24 mouse cellular contexts compared by ENCODE assay signal in the genomic region with DNA sequence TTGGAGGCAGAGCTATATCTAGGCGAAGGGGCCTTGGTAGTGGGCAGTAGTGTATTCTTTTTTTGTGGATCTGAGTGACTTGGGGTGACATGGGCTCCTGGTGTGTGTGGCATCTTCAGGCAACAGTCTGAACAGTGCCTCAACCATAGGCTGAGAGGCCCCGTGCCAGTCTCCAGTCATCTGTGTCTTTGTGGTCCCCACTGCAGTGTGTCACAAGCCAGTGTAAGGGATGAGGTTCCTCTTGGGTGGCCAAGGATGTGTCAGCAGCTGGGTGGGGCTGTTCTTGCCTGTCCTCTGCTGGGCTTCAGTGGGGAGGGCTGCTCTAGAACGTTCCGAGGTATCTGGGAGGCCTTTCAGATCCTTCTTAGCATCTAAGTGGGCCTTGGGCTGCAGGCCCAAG. TPM values are rescaled to one million over a fixed set of nuclear protein-coding genes. Genes with fewer than 3 reads are reported as not detected.
A peak's percentile ranks its signal among the peaks of the same experiment; 100 is the strongest.
DNase-seq lines count a peak whose midpoint lies in the region; ATAC-seq and TF ChIP-seq lines count a peak whose summit lies in the region.
"Had no signal": no experiment of that assay in that cellular context is flagged by ENCODE, and none has a peak within 500 bp of the region (broad histone marks: within the 10 kb centered on the region; RNA-seq: fewer than 3 reads in every experiment).

No protein-coding gene starts in this region.

- H3K27me3 ChIP-seq in lung, postnatal 0 days (replicated peaks; ENCODE audit: insufficient read depth, low read length) = peaks cover 3% of the 10 kb centered on the region; the same call in 1 of the 2 replicates
- H3K27me3 ChIP-seq in CH12.LX (replicated peaks) = no peaks in the 10 kb centered on the region

- no peak for TF ChIP-seq POLR2A in CH12.LX (IDR thresholded peaks at IDR 0.05; ENCODE audit: low read depth, low read length)

- H3K27ac ChIP-seq in lung, postnatal 0 days (ENCODE audit: low read length) = no peak overlapping the region
- H3K27ac ChIP-seq in CH12.LX (ENCODE audit: insufficient read depth, low read depth) = peak overlapping the region; percentile 15; the same call in 1 of the 2 replicates
- H3K27ac ChIP-seq: heart, embryonic 13.5 days; macrophage had no signal

- no peak for TF ChIP-seq RAD21 in CH12.LX (IDR thresholded peaks at IDR 0.05; ENCODE audit: low read depth, low read length)

- TF ChIP-seq CTCF in lung, postnatal 0 days (IDR thresholded peaks at IDR 0.05) = no peak
- TF ChIP-seq CTCF in CH12.LX (conservative IDR thresholded peaks at IDR 0.05 in 1 of 2, IDR thresholded peaks at IDR 0.05 in 1 of 2; ENCODE audit: low read depth in 2 of 2, low read length in 2 of 2) = no peak

- H3K4me2 ChIP-seq in lung, postnatal 0 days (replicated peaks; ENCODE audit: low read depth, low read length) = no peak overlapping the region
- H3K4me2 ChIP-seq in CH12.LX (ENCODE audit: insufficient read depth, low read depth, poor library complexity, severe bottlenecking) = no peak overlapping the region

- dilution Hi-C loops in CH12.LX (cut with MboI; ENCODE audit: extremely low pct_ligation_motif_present, extremely low pct_unique_long_range_greater_than_20kb, low sequenced_read_pairs) = no loop called here

- H3K4me3 ChIP-seq in lung, postnatal 0 days (ENCODE audit: low read depth, low read length) = no peak overlapping the region
- peak overlapping the region in 2 of 3 experiments; percentile 39 to 64 for H3K4me3 ChIP-seq in CH12.LX (replicated peaks in 1 of 3; ENCODE audit: low read depth in 2 of 3, low read length in 2 of 3, poor library complexity in 1 of 3)

- H3K79me2 ChIP-seq in CH12.LX (replicated peaks; ENCODE audit: control insufficient read depth, extremely low read depth, insufficient read depth, poor library complexity, severe bottlenecking) = no peaks in the 10 kb centered on the region

- TF ChIP-seq EP300 in lung, postnatal 0 days (IDR thresholded peaks at IDR 0.05) = no peak
- TF ChIP-seq EP300 in CH12.LX (IDR thresholded peaks at IDR 0.05; ENCODE audit: low read length) = no peak

- no peaks in the 10 kb centered on the region for H3K9me3 ChIP-seq in lung, postnatal 0 days (ENCODE audit: low read length)
- no peaks in the 10 kb centered on the region for H3K9me3 ChIP-seq in CH12.LX (replicated peaks; ENCODE audit: low read length)
- H3K9me3 ChIP-seq: heart, embryonic 13.5 days had no signal

- H3K9ac ChIP-seq in lung, postnatal 0 days (replicated peaks; ENCODE audit: low read depth) = no peak overlapping the region
- H3K9ac ChIP-seq in CH12.LX (ENCODE audit: insufficient read depth, low read depth) = peak overlapping the region; percentile 43; the same call in 1 of the 2 replicates
- H3K9ac ChIP-seq: heart, embryonic 13.5 days had no signal

- 87% methylated on average over 4 of the region's 4 CpGs for WGBS in lung, postnatal 0 days

- DNase-seq in gastrocnemius, postnatal 10 days = peak; percentile 3
- no peak for DNase-seq in gastrocnemius, adult 8-10 months (ENCODE audit: low spot score in 2 of 2)
- peak; percentile 40 for DNase-seq in lung, postnatal 36 days
- no peak for DNase-seq in lung, postnatal 0 days (ENCODE audit: low spot score)
- peak; percentile 76 for DNase-seq in CH12.LX (ENCODE audit: extremely low read depth)
- DNase-seq in ovary, postnatal 14 days (ENCODE audit: low spot score) = no peak
- no peak for DNase-seq in right cerebral cortex, postnatal 25 days
- DNase-seq: adrenal gland, postnatal 25 days; cerebellum, adult 8-10 months; kidney, adult 2 months; kidney, postnatal 14 days; lung, adult 2 months; midbrain, embryonic 14.5 days; thymus, adult 18-20 months had no signal

- no peak for ATAC-seq in lung, postnatal 0 days
- ATAC-seq in monocyte, adult 5-6 weeks (replicated peaks; ENCODE audit: insufficient number of reproducible peaks, low FRiP score, low TSS enrichment, poor library complexity, severe bottlenecking) = peak; percentile 85

- H3K4me1 ChIP-seq in lung, postnatal 0 days (ENCODE audit: insufficient read depth, low read depth, low read length) = no peaks in the 10 kb centered on the region; the same call in 1 of the 2 replicates
- H3K4me1 ChIP-seq in CH12.LX (ENCODE audit: control insufficient read depth in 1 of 2, insufficient read depth in 2 of 2) = peaks cover 22 to 33% of the 10 kb centered on the region in 2 experiments

- in situ Hi-C loops in CH12.LX (cut with MboI; ENCODE audit: low pct_ligation_motif_present, low pct_unique_long_range_greater_than_20kb, low sequenced_read_pairs) = no loop called here

- H3K36me3 ChIP-seq in lung, postnatal 0 days (ENCODE audit: insufficient read depth, low read length) = no peaks in the 10 kb centered on the region
- no peaks in the 10 kb centered on the region for H3K36me3 ChIP-seq in CH12.LX (replicated peaks in 1 of 2; ENCODE audit: control insufficient read depth in 1 of 2, insufficient read depth in 1 of 2, low read length in 1 of 2)
- H3K36me3 ChIP-seq: heart, embryonic 13.5 days had no signal

TF ChIP-seq in CH12.LX, 34 proteins besides CTCF, POLR2A, EP300 and RAD21:
- no peak for TF ChIP-seq JUND (conservative IDR thresholded peaks at IDR 0.05; ENCODE audit: low read depth, low read length)
- no peak for TF ChIP-seq HCFC1 (IDR thresholded peaks at IDR 0.05; ENCODE audit: low read depth, low read length)
- no peak for TF ChIP-seq MAX (IDR thresholded peaks at IDR 0.05; ENCODE audit: low read length)
- no peak for TF ChIP-seq MYC (IDR thresholded peaks at IDR 0.05; ENCODE audit: low read depth, low read length)
- no peak for TF ChIP-seq ZKSCAN1 (IDR thresholded peaks at IDR 0.05; ENCODE audit: borderline replicate concordance, low read depth, low read length)
- TF ChIP-seq ZMIZ1 (IDR thresholded peaks at IDR 0.05; ENCODE audit: low read depth, low read length) = no peak
- no peak for TF ChIP-seq KAT2A (IDR thresholded peaks at IDR 0.05; ENCODE audit: insufficient replicate concordance, low read length)
- TF ChIP-seq E2F4 (IDR thresholded peaks at IDR 0.05; ENCODE audit: insufficient replicate concordance, low read depth, low read length) = no peak
- no peak for TF ChIP-seq TCF12 (IDR thresholded peaks at IDR 0.05; ENCODE audit: low read depth, low read length)
- no peak for TF ChIP-seq JUN (IDR thresholded peaks at IDR 0.05; ENCODE audit: insufficient read depth, low read depth, low read length)
- TF ChIP-seq ETS1 (conservative IDR thresholded peaks at IDR 0.05; ENCODE audit: low read depth, low read length) = peak; percentile 59
- 0 out of 2 replicates have a peak, but pooled peaks have one; percentile 2 for TF ChIP-seq SMC3 (IDR thresholded peaks at IDR 0.05; ENCODE audit: low read depth, low read length)
- no peak for TF ChIP-seq NELFE (IDR thresholded peaks at IDR 0.05; ENCODE audit: low read depth, low read length)
- no peak for TF ChIP-seq USF2 (conservative IDR thresholded peaks at IDR 0.05; ENCODE audit: low read depth, low read length)
- TF ChIP-seq BHLHE40 (IDR thresholded peaks at IDR 0.05; ENCODE audit: low read depth, low read length) = peak; percentile 82

RNA-seq across cellular contexts. Expression of gene Pde4c, which starts 7.4 kb away (rescaled TPM):
- total RNA-seq in gastrocnemius, postnatal 10 days (2021) = 1 to 10 TPM; 2.5 to 3.0 TPM
- 1 to 10 TPM in 2 of 4 experiments, under 1 TPM in 2; 0.65 to 2.3 (median 1.1) TPM for total RNA-seq in gastrocnemius, adult 8-10 months (2022)
- polyA plus RNA-seq in lung, postnatal 0 days (2015; fragmentation: Nextera tagmentation; extraction: Ambion mirVana) = 0.93 and 2.0 TPM in 2 replicates
- total RNA-seq in CH12.LX (2012; rRNA removed) = 3.8 and 4.7 TPM in 2 replicates
- 2.3 and 3.1 TPM in 2 replicates for total RNA-seq in CH12.LX (2014; rRNA removed)
- 6.5 TPM in 2 replicates for polyA plus RNA-seq in CH12.LX (2012; ENCODE audit: insufficient read length, low read depth)
- 0.10 to 0.19 TPM in 2 of 3 replicates, not detected in the other for total RNA-seq in monocyte, adult 5-6 weeks (2017)
- polyA plus RNA-seq: heart, embryonic 13.5 days; macrophage had no signal

RNA-seq across cellular contexts. Expression of gene Gm3336, which starts 12.6 kb away (rescaled TPM):
- not detected for total RNA-seq in gastrocnemius, postnatal 10 days (2021)
- not detected for total RNA-seq in gastrocnemius, adult 8-10 months (2022)
- polyA plus RNA-seq in lung, postnatal 0 days (2015; fragmentation: Nextera tagmentation; extraction: Ambion mirVana) = 0.50 and 0.54 TPM in 2 replicates
- 0.25 and 0.34 TPM in 2 replicates for total RNA-seq in CH12.LX (2012; rRNA removed)
- total RNA-seq in CH12.LX (2014; rRNA removed) = 0.31 TPM in 1 of 2 replicates, not detected in the other
- 0.49 and 0.89 TPM in 2 replicates for polyA plus RNA-seq in CH12.LX (2012; ENCODE audit: insufficient read length, low read depth)
- total RNA-seq in monocyte, adult 5-6 weeks (2017) = not detected in 3 replicates
- total RNA-seq: adrenal gland, postnatal 25 days; common myeloid progenitor, adult 5-6 weeks; gastrocnemius, postnatal 4 days; hematopoietic stem cell, adult 5-6 weeks; layer of hippocampus, adult 8-10 months; left cerebral cortex, adult 18-20 months had no signal
- polyA plus RNA-seq: embryonic facial prominence, embryonic 14.5 days; heart, embryonic 13.5 days; limb, embryonic 11.5 days; macrophage; midbrain, embryonic 14.5 days had no signal

RNA-seq across cellular contexts. Expression of gene Rab3a, which starts 23.5 kb away (rescaled TPM):
- total RNA-seq in gastrocnemius, postnatal 10 days (2021) = 10 to 100 TPM; 44.6 to 50.4 TPM
- total RNA-seq in gastrocnemius, adult 8-10 months (2022) = 10 to 100 TPM; 28.5 to 34.0 (median 32.3) TPM
- 17.6 and 28.6 TPM in 2 replicates for polyA plus RNA-seq in lung, postnatal 0 days (2015; fragmentation: Nextera tagmentation; extraction: Ambion mirVana)
- total RNA-seq in CH12.LX (2012; rRNA removed) = 1.8 and 1.9 TPM in 2 replicates
- 0.32 and 0.87 TPM in 2 replicates for total RNA-seq in CH12.LX (2014; rRNA removed)
- polyA plus RNA-seq in CH12.LX (2012; ENCODE audit: insufficient read length, low read depth) = 0.65 and 0.99 TPM in 2 replicates
- total RNA-seq in monocyte, adult 5-6 weeks (2017) = 0.85 to 5.4 TPM (median 2.5 TPM) in 3 replicates

RNA-seq across cellular contexts. Expression of gene Iqcn, which starts 27.7 kb away (rescaled TPM):
- total RNA-seq in gastrocnemius, postnatal 10 days (2021) = not detected
- total RNA-seq in gastrocnemius, adult 8-10 months (2022) = not detected
- 0.04 and 0.07 TPM in 2 replicates for polyA plus RNA-seq in lung, postnatal 0 days (2015; fragmentation: Nextera tagmentation; extraction: Ambion mirVana)
- total RNA-seq in CH12.LX (2012; rRNA removed) (not detected in 2 replicates), CH12.LX (2014; rRNA removed) (not detected in 2 replicates)
- polyA plus RNA-seq in CH12.LX (2012; ENCODE audit: insufficient read length, low read depth) = 0.07 TPM in 1 of 2 replicates, not detected in the other
- total RNA-seq in monocyte, adult 5-6 weeks (2017) = 0.67 to 0.78 TPM in 2 of 3 replicates, not detected in the other
- total RNA-seq: common myeloid progenitor, adult 5-6 weeks; gastrocnemius, postnatal 4 days had no signal
- polyA plus RNA-seq: embryonic facial prominence, embryonic 14.5 days; heart, embryonic 13.5 days; limb, embryonic 11.5 days; lung, adult 2 months; macrophage had no signal

RNA-seq across cellular contexts. Expression of gene Mpv17l2, which starts 29.8 kb away (rescaled TPM):
- total RNA-seq in gastrocnemius, postnatal 10 days (2021) = 10 to 100 TPM; 30.1 to 31.4 TPM
- 10 to 100 TPM; 19.7 to 24.6 (median 22.2) TPM for total RNA-seq in gastrocnemius, adult 8-10 months (2022)
- polyA plus RNA-seq in lung, postnatal 0 days (2015; fragmentation: Nextera tagmentation; extraction: Ambion mirVana) = 57.4 and 88.8 TPM in 2 replicates
- total RNA-seq in CH12.LX (2012; rRNA removed) = 25.3 and 28.5 TPM in 2 replicates
- 22.8 and 27.1 TPM in 2 replicates for total RNA-seq in CH12.LX (2014; rRNA removed)
- polyA plus RNA-seq in CH12.LX (2012; ENCODE audit: insufficient read length, low read depth) = 31.9 and 36.1 TPM in 2 replicates
- total RNA-seq in monocyte, adult 5-6 weeks (2017) = 2.0 to 11.3 TPM (median 4.8 TPM) in 3 replicates

Comparison
In these comparisons a context has a peak if more than half of its experiments do, and no peak if none do; other contexts are left out.
1. DNase-seq: peak in gastrocnemius, postnatal 10 days (single experiment), lung, postnatal 36 days (single experiment) and CH12.LX (single experiment); none in gastrocnemius, adult 8-10 months (0 of 2), lung, postnatal 0 days (single experiment), ovary, postnatal 14 days (single experiment) and right cerebral cortex, postnatal 25 days (single experiment).